Mouse (Mus musculus) erythroblast, embryonic 14.5 days (primary cell): ENCODE results near the gene Spns1. TPM values are rescaled to one million over a fixed set of nuclear protein-coding genes. Genes with fewer than 3 reads are reported as not detected.
"Not testable (repeated sequence)": the region's sequence is repeated elsewhere in the genome, so short reads cannot be mapped to it uniquely, and the experiment has no call there.

Experiments used
- H3K27me3 ChIP-seq: 2 replicates; pipeline ENCODE4 v1.6.1; 2012; ENCODE audit warnings: inconsistent platforms; ENCODE audit not compliant: control insufficient read depth
- H3K36me3 ChIP-seq: 2 replicates; pipeline ENCODE4 v1.6.1; 2012; ENCODE audit warnings: mild to moderate bottlenecking, inconsistent platforms; ENCODE audit not compliant: control insufficient read depth
- H3K4me1 ChIP-seq: 2 replicates; pipeline ENCODE4 v1.6.1; 2012; ENCODE audit warnings: inconsistent platforms; ENCODE audit not compliant: control insufficient read depth
- H3K4me3 ChIP-seq: replicated peaks from 2 replicates; pipeline ENCODE3; 2012; ENCODE audit warnings: moderate library complexity, mild to moderate bottlenecking, inconsistent platforms
- H3K9me3 ChIP-seq: 2 replicates; pipeline ENCODE4 v1.6.1; 2012; ENCODE audit warnings: low read length, inconsistent platforms, mixed read lengths; ENCODE audit not compliant: control insufficient read depth
- GATA1 ChIP-seq: IDR thresholded peaks from 2 replicates; pipeline ENCODE4 v1.6.1; 2012; ENCODE audit warnings: low read length, inconsistent platforms, mixed read lengths
- TAL1 ChIP-seq: IDR thresholded peaks from 3 replicates; pipeline ENCODE4 v1.6.1; 2012; ENCODE audit warnings: low read length, inconsistent platforms, mixed read lengths
- polyA plus RNA-seq: library from polyadenylated mRNA; stranded (reverse); fragments of >175 nt; gene quantifications from 2 replicates; pipeline ENCODE4 v1.2.3, GENCODE M21; 2012

Gene Spns1
- polyA plus RNA-seq, 1 experiment: 3.3 TPM

GRCm38 (mm10) chr7:126330693-126331092, 46.6 kb downstream of the Spns1 start:
- Histone ChIP-seq H3K27me3 (peaks cover 8% of the 10 kb centered on the region), H3K9me3 (no peaks in the 10 kb centered on the region), H3K4me1 (no peaks in the 10 kb centered on the region), H3K4me3 (no peak overlapping the region), H3K36me3 (no peaks in the 10 kb centered on the region)
- TF ChIP-seq TAL1 (no peak), GATA1 (no peak)

GRCm38 (mm10) chr7:126329907-126330645, 47.2 kb downstream of the Spns1 start:
- H3K4me1 ChIP-seq: no peaks in the 10 kb centered on the region
- no peaks in the 10 kb centered on the region for H3K9me3 ChIP-seq
- no peak for TF ChIP-seq TAL1
- no peak for TF ChIP-seq GATA1
- H3K4me3 ChIP-seq: no peak overlapping the region
- H3K36me3 ChIP-seq: no peaks in the 10 kb centered on the region
- H3K27me3 ChIP-seq: peaks cover 11% of the 10 kb centered on the region

- not testable (repeated sequence) for H3K4me1 ChIP-seq, H3K4me3 ChIP-seq, H3K9me3 ChIP-seq, H3K36me3 ChIP-seq
- peaks cover 20% of the 10 kb centered on the region for H3K27me3 ChIP-seq
Measured at GRCm38 (mm10) chr7:126328848-126329247, 48.4 kb downstream of the Spns1 start.

- H3K4me3 ChIP-seq, H3K9me3 ChIP-seq, H3K4me1 ChIP-seq, H3K36me3 ChIP-seq: not testable (repeated sequence)
- H3K27me3 ChIP-seq: peaks cover 19% of the 10 kb centered on the region
Measured at GRCm38 (mm10) chr7:126325576-126326273, 51.5 kb downstream of the Spns1 start.

GRCm38 (mm10) chr7:126324791-126325190, 52.5 kb downstream of the Spns1 start:
- H3K9me3 ChIP-seq: no peaks in the 10 kb centered on the region
- H3K4me3 ChIP-seq: no peak overlapping the region
- H3K4me1 ChIP-seq: no peaks in the 10 kb centered on the region
- TF ChIP-seq TAL1 (no peak), GATA1 (no peak)
- peaks cover 19% of the 10 kb centered on the region for H3K27me3 ChIP-seq
- no peaks in the 10 kb centered on the region for H3K36me3 ChIP-seq

GRCm38 (mm10) chr7:126323729-126324128, 53.5 kb downstream of the Spns1 start:
- Histone ChIP-seq H3K9me3 (no peaks in the 10 kb centered on the region), H3K4me1 (no peaks in the 10 kb centered on the region), H3K4me3 (no peak overlapping the region), H3K27me3 (peaks cover 19% of the 10 kb centered on the region), H3K36me3 (no peaks in the 10 kb centered on the region)
- TF ChIP-seq GATA1 (no peak), TAL1 (no peak)

Other genes starting within 250 kb of the Spns1 start
- 4.8 and 9.6 TPM in 2 replicates for gene Xpo6, start 176.9 kb downstream of the Spns1 start, polyA plus RNA-seq
- gene Sbk1, start 104.8 kb downstream of the Spns1 start, polyA plus RNA-seq: 0.05 and 0.06 TPM in 2 replicates
- gene Lat, start 7.9 kb downstream of the Spns1 start, polyA plus RNA-seq: 0.31 and 0.60 TPM in 2 replicates
- gene Nfatc2ip, start 19.3 kb upstream of the Spns1 start, polyA plus RNA-seq: 0.17 and 0.39 TPM in 2 replicates
- gene Cd19, start 37.4 kb upstream of the Spns1 start, polyA plus RNA-seq: not detected in 2 replicates
- gene Rabep2, start 51.3 kb upstream of the Spns1 start, polyA plus RNA-seq: 0.67 and 0.68 TPM in 2 replicates
- not detected in 2 replicates for gene Atp2a1, start 85.7 kb upstream of the Spns1 start, polyA plus RNA-seq
- gene Sh2b1, start 98.0 kb upstream of the Spns1 start, polyA plus RNA-seq: 2.3 and 2.6 TPM in 2 replicates
- 1.8 and 3.9 TPM in 2 replicates for gene Tufm, start 109.9 kb upstream of the Spns1 start, polyA plus RNA-seq
- gene Atxn2l, start 126.0 kb upstream of the Spns1 start, polyA plus RNA-seq: 56.8 and 76.8 TPM in 2 replicates
- 5.1 and 6.2 TPM in 2 replicates for gene Eif3c, start 189.0 kb upstream of the Spns1 start, polyA plus RNA-seq
- gene Apobr, start 207.5 kb upstream of the Spns1 start, polyA plus RNA-seq: 0.07 and 0.16 TPM in 2 replicates
- 0.14 and 0.22 TPM in 2 replicates for gene Cln3, start 208.4 kb upstream of the Spns1 start, polyA plus RNA-seq
- gene Il27, start 217.5 kb upstream of the Spns1 start, polyA plus RNA-seq: not detected in 2 replicates